Mouse (Mus musculus) bone marrow, adult 2 months (tissue): ENCODE measurements at regions not wholly inside any gene's neighbourhood (a gene's known extent, or its start where the extent isn't known, plus 50 kb on each side); places are given as distances from the start of the nearest gene placed in this dataset.

Experiments used
- CTCF ChIP-seq: fragments of 200-500 bp; IDR thresholded peaks from 2 replicates; pipeline ENCODE4 v1.5.1; 2011; ENCODE audit warnings: low read length, control low read depth; ENCODE audit not compliant: control insufficient read depth, insufficient read depth
- POLR2A ChIP-seq: fragments of 200-500 bp; IDR thresholded peaks from 2 replicates; pipeline ENCODE4 v1.6.1; 2011; ENCODE audit warnings: low read depth, mild to moderate bottlenecking, control low read depth, low read length, borderline replicate concordance; ENCODE audit not compliant: control insufficient read depth

GRCm38 (mm10) chr1:52299559-52299958 is 66.5 kb upstream of the Gls start:
- TF ChIP-seq POLR2A (no peak), CTCF (no peak)
